Mouse (Mus musculus) thymus, adult 18-20 months (tissue): ENCODE measurements around the gene Rasgrp3.
"Not testable (repeated sequence)": the region's sequence is repeated elsewhere in the genome, so short reads cannot be mapped to it uniquely, and the experiment has no call there.

Experiments used
- DNase-seq, 2 experiments: peaks; one replicate each; pipeline ENCODE4 v3.0.0; 2022; ENCODE audit warnings: mixed read lengths in 2 of 2

The Rasgrp3 gene

DNA sequence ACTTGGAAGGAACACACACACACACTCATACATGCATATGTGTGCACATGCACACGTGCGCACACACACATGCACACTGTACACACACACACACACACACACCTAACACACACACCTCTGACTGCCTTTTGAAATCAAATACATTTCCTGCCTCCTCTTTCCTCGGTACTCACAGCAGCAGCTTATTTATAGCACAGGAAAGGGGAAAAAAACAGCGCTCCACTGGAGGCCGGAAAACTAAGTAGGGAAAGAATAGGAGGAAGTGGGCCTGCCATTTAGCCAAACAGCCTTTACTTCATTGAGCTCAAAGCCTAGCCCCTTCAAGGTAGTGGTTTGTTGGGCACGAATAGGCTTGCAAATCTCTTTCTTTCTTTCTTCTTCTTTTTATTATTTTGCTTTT, at the start of gene Rasgrp3:
Gene Rasgrp3, plus strand, starts transcription at position 298 of the 400 bp plus-strand sequence.
- DNase-seq, result no peak

DNA sequence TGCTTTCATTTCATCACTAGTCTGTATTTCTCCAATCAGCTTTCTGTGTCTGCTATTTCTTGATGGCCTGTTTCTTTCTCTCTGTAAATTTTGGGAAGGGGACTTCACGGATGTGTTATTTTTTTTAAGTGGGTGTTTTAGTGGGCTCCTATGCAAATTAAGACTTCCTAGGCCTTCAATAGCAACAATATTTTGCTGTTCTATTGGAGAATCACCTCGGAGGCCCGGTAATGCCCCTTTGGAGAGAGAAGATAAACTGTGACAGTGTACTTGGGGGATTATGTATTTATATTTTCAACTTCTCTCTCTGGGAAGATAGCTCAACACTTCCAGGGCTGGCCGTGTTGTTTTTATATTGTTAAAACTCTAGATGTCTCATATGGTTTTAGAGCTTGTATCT, 47.3 kb upstream of the Rasgrp3 start:
- no peak for DNase-seq

DNA sequence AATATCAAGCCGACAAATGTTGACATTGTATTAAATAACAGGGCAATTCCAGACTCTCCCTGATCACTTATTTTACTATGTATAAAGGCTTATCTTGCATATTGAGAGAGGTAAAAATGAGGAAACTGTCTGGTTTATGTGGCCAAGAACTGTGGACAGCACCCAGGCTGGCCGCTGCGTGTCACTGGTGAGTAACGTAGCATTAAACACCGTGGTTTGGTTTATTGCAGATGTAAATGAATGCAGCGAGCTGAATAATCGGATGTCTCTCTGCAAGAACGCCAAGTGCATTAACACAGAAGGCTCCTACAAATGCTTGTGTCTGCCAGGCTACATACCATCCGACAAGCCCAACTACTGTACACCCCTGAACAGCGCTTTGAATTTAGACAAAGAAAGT, 45.6 kb upstream of the Rasgrp3 start:
- DNase-seq, result no peak

- DNase-seq, result no peak
These were observed 44.1 kb upstream of the Rasgrp3 start for GRCm38 (mm10) chr17:75391429-75392192.

GRCm38 (mm10) chr17:75406405-75406804, 29.3 kb upstream of the Rasgrp3 start:
- no peak for DNase-seq

DNA sequence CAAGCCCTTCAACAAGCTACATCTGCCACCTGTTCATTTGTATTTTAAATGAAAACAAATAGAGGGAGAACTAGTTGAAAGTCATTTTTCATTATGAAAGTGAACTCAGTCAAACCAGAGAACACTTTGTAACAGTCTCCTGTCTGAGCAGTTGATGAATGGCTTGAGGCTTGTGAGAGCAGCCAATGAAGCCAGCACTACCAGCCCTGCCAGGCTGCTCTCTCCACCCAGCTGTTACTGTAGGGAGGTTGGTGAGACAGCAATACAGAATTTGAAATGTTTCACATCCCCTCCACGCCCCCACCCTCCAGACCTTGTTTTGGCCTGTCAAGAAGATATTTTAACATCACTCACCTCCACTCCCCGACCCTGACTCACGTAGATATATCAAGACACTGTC, 18.8 kb upstream of the Rasgrp3 start:
- DNase-seq, result no peak

- no peak for DNase-seq
These were observed 1.5 kb upstream of the Rasgrp3 start for GRCm38 (mm10) chr17:75434152-75434551.

GRCm38 (mm10) chr17:75434871-75435270, 825 bp upstream of the Rasgrp3 start:
- no peak for DNase-seq

GRCm38 (mm10) chr17:75436095-75436494, 399 bp downstream of the Rasgrp3 start:
- no peak for DNase-seq

DNA sequence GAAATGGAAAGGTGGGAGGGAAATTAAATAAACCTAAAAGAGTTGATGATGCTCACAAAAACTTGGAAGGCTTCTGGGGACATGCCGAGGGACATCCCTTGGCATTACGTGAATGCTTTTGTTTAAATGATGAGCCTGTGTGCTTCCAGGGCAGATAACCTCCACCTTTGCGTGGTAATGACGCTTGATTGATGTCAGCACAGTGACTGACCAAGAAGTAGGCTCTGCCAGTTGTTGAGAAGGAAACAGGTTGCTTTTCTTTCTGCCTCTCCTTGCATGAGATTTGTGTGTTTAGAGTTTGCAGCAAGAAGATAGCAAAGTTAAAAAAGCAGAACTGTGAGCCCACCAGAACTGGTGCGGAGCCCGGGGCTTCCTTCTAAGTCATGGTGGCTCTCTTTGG, 1.1 kb downstream of the Rasgrp3 start:
- DNase-seq, result no peak

GRCm38 (mm10) chr17:75437239-75437750, 1.6 kb downstream of the Rasgrp3 start:
- DNase-seq, result no peak

DNA sequence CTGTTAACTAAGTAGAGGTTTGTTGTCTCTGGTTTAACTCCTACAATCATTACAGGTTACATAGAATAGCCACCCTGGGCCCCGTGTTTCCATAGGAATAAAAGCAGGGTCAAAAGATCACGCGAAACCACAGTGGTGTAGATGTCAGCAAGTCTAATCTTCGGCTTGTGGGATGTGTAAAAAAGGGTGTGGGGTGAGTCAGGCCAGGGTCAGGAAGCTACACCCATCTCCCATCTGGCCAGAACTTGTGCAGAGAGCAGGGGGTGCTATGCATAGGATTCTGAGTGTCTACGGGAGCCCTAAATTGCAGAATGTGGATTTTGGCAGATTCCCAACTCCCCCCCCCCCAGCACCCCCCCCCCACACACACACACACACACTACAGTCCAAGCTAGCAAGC, 2.5 kb downstream of the Rasgrp3 start:
- DNase-seq, result no peak

GRCm38 (mm10) chr17:75439062-75439461, 3.4 kb downstream of the Rasgrp3 start:
- no peak for DNase-seq

DNA sequence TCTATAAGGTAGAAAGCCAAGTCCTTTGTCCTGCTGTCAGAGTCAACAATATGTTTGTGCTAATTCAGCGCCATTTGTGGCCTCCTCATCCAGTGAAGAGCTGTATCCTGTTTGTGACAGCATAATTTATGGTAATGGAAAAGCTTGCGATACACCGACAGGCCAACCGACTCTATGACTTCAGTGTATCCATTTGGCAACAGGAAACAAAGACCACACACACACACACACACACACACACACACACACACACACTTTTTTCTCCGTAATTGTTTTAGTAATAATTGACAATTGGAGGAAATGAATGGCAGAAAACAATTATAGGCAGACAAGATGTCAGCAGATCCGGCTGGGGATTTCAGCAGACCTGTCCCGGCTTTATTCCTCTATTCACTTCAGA, 4.9 kb downstream of the Rasgrp3 start:
- DNase-seq, result no peak

- DNase-seq, result no peak
These were observed 5.6 kb downstream of the Rasgrp3 start for GRCm38 (mm10) chr17:75441260-75441830.

DNA sequence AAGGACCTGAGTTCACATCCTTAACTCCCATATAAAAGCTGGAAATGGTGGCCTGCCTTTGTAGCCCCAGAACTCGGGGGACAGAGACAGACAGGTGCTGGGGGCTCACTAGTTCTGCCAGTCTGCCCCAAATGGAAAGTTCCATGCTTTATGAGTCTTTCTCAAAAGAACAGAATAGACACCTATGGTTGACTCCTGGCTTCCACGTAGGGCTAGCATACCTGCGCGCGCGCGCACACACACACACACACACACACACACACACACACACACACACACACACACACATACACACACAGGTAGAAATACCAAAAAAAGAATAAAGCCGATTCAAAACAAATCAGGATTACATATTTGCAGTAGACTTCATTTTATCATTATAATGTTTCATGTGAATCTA, 6.7 kb downstream of the Rasgrp3 start:
- DNase-seq, result no peak

DNA sequence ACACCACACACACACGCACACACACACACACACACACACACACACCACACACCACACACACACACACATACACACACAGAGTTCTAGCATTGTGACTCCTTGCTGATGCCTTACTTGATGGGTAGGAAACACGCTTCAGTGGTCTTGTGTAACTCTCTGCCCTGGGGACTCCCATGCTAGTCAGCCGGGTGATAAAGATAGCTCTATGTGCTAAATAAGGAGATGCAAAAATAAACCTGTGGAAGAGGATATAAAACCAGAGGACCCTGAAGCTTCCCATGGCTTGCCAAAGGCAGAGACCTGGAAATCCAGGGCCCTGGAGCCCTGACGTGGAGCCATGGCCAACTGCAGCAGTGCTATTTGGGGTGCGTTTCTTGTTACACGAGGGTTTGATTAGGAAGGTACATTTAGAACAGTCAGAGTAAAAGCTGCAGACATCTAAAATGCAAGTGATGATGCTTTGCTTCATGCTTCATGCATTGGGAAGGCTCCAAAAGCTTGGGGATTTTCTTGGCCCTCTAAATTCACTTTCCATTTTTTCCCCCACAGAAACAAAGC, 7.4 kb downstream of the Rasgrp3 start:
- no peak for DNase-seq

GRCm38 (mm10) chr17:75448257-75448656, 12.6 kb downstream of the Rasgrp3 start:
- DNase-seq, result no peak

GRCm38 (mm10) chr17:75449022-75449421, 13.3 kb downstream of the Rasgrp3 start:
- DNase-seq, result no peak

GRCm38 (mm10) chr17:75452313-75452712, 16.6 kb downstream of the Rasgrp3 start:
- DNase-seq, result no peak

DNA sequence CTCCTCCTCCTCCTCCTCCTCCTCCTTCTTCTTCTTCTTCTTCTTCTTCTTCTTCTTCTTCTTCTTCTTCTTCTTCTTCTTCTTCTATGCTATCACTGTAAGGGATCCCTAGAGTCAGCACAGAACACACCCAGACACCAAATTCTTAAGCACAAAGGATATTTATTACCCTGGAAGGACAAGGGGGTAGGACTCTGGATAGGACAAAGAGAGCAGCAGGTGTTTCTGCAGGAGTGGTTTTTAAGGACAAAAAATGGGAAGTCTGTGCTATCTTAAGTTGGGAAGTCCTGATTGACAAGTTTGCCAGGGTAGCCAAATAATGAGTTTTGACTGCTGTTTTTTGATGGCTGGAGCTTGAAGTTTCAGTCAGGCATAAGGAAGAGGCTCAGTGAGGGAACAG, 17.9 kb downstream of the Rasgrp3 start:
- no peak for DNase-seq

GRCm38 (mm10) chr17:75456096-75456495, 20.4 kb downstream of the Rasgrp3 start:
- DNase-seq, result not testable (repeated sequence)

DNA sequence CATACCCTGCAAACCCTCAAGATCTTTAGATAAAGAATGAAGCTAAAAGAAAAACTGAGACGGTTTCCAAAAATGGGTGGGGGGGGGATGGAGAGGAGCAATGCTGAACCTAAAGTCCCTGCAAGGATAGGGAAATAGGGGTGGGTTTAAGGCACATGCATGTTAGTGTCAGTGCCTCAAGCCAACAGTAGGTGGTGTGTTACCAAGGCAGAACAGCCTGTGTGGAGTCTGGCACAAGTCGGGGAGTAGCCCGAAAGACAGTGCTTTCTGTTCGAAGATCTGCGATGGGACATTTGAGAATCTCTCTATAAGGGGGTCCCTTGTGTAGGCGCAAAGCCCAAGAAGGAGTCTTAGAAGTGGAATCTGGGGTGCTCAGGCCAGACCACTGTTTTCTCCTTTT, 24.9 kb downstream of the Rasgrp3 start:
- no peak for DNase-seq

GRCm38 (mm10) chr17:75461771-75462170, 26.1 kb downstream of the Rasgrp3 start:
- DNase-seq, result no peak
